ENCODE assay signal across 18 mouse cellular contexts in genomic region chr7:57293564-57293963, GRCm38 (mm10).
"Had no signal": no experiment of that assay in that cellular context is flagged by ENCODE, and none has a peak within 500 bp of the region (broad histone marks: within the 10 kb centered on the region; RNA-seq: fewer than 3 reads in every experiment).

No protein-coding gene starts in this region.

- H3K9me3 ChIP-seq: kidney, embryonic 15.5 days; limb, embryonic 15.5 days; liver, embryonic 12.5 days; megakaryocyte, embryonic 14.5 days; midbrain, embryonic 15.5 days had no signal

- H3K9ac ChIP-seq: kidney, embryonic 15.5 days; limb, embryonic 15.5 days; liver, embryonic 12.5 days; lung, embryonic 14.5 days; midbrain, embryonic 15.5 days had no signal

- H3K4me1 ChIP-seq: kidney, embryonic 15.5 days; limb, embryonic 15.5 days; liver, embryonic 12.5 days; megakaryocyte, embryonic 14.5 days; midbrain, embryonic 15.5 days had no signal

- H3K27ac ChIP-seq: kidney, embryonic 15.5 days; left cerebral cortex, adult 2 months; limb, embryonic 15.5 days; liver, embryonic 12.5 days; midbrain, embryonic 15.5 days had no signal

- DNase-seq: kidney, adult 2 months; kidney, postnatal 14 days; layer of hippocampus, adult 9-11 months; lung, embryonic 14.5 days; lung, postnatal 10 days; lung, postnatal 4 days; right cerebral cortex, adult 18-20 months; right cerebral cortex, postnatal 4 days; spleen, adult 18-20 months; thymus, adult 18-20 months; thymus, postnatal 14 days had no signal

- H3K27me3 ChIP-seq: kidney, embryonic 15.5 days; limb, embryonic 15.5 days; liver, embryonic 12.5 days; megakaryocyte, embryonic 14.5 days; midbrain, embryonic 15.5 days had no signal

- H3K36me3 ChIP-seq: kidney, embryonic 15.5 days; limb, embryonic 15.5 days; liver, embryonic 12.5 days; midbrain, embryonic 15.5 days had no signal

- H3K4me2 ChIP-seq: kidney, embryonic 15.5 days; limb, embryonic 15.5 days; liver, embryonic 12.5 days; lung, embryonic 14.5 days; midbrain, embryonic 11.5 days; midbrain, embryonic 15.5 days had no signal

- H3K4me3 ChIP-seq: kidney, embryonic 15.5 days; left cerebral cortex, adult 2 months; limb, embryonic 15.5 days; liver, embryonic 12.5 days; megakaryocyte, embryonic 14.5 days; midbrain, embryonic 15.5 days had no signal

- ATAC-seq: liver, embryonic 12.5 days; midbrain, embryonic 15.5 days had no signal
